Mouse (Mus musculus): Measurements from ENCODE around the gene Aox1. TPM values are rescaled to one million over a fixed set of nuclear protein-coding genes. Genes with fewer than 3 reads are reported as not detected.

Gene Aox1
- 1 to 10 TPM in 1 of 2 experiments, under 1 TPM in 1; 0.13 to 4.2 TPM for polyA plus RNA-seq (2012; fragmentation: generic; extraction: Trizol)

DNA sequence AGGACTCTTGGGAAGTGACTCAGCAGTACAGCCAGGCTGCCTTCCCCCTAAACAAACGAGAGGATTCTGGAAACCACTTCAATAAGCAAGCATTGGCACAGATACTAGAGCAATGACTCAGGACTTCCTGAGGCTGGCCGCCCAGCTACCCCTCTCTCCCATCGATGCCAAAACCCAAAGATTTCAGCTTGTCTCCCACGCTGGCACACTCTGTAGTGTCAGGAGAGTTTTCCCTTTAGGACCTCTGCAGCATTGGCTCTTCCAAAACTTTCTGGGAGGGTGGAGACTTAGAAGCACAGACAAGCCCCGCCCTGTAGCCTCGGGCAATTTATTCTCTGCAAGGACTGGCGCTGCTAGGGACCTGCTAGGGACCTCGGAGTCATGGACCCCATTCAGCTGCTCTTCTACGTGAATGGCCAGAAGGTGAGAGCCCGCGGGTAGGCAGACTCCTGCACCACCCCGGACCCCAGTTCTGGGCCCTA, at the start of gene Aox1:
Aox1 (plus strand) TSS at position 296 of the 482 bp plus-strand sequence.

GRCm38 (mm10) chr1:57995432-57996132, 34.1 kb upstream of the Aox1 start, which contains the start of gene Sgo2a:
TSS of gene Sgo2a (plus strand) at chr1:57995971.

DNA sequence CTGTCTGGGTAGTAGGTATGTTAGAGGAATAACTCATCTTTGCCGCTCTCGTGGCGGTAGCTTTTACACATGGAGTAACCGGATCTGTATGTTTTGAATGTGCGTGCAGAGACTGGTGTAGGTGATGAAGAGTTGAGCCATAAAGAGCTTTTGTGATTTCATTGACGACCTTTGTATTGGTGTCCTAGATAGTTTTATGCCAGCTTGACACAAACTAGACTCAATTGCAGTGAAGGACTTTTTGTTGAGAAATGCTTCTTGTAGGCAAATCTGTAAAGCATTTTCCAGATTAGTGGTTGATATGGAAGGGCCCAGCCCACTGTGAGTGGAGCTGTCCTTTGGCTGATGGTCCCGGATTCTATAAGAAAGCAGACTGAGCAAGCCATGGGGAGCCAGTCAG, 10.9 kb upstream of the Aox1 start, which contains the start of gene Kctd18:
Kctd18 (minus strand) TSS at position 101 of the 400 bp plus-strand sequence.

GRCm38 (mm10) chr1:58112880-58113279, 83.1 kb downstream of the Aox1 start, which contains the start of gene Aox3:
TSS of gene Aox3 (plus strand) at chr1:58113130.

Other genes with a start within 250 kb of the Aox1 start
- gene Sgo2a, start 34.0 kb upstream of the Aox1 start, polyA plus RNA-seq (2012; fragmentation: generic; extraction: Trizol): 1 to 10 TPM in 1 of 2 experiments, under 1 TPM in 1; 0.22 to 2.0 TPM
- gene Kctd18, start 11.0 kb upstream of the Aox1 start, polyA plus RNA-seq (2012; fragmentation: generic; extraction: Trizol): 1 to 10 TPM in 1 of 2 experiments, under 1 TPM in 1; 0.51 to 6.5 TPM
- under 1 TPM in 1 of 2 experiments, not detected in 1; 0.06 TPM for gene Aox3, start 83.2 kb downstream of the Aox1 start, polyA plus RNA-seq (2012; fragmentation: generic; extraction: Trizol)
- under 1 TPM in 1 of 2 experiments, not detected in 1; 0.01 TPM for gene Aox4, start 180.5 kb downstream of the Aox1 start, polyA plus RNA-seq (2012; fragmentation: generic; extraction: Trizol)
- under 1 TPM in 1 of 2 experiments, not detected in 1; 0.01 TPM for gene Aox2, start 248.4 kb downstream of the Aox1 start, polyA plus RNA-seq (2012; fragmentation: generic; extraction: Trizol)

Data from C3H10T1/2 (cell line).